Mouse (Mus musculus) adrenal gland, adult 8-10 months (tissue): ENCODE measurements around the gene Gm43517. TPM values are rescaled to one million over a fixed set of nuclear protein-coding genes. Genes with fewer than 3 reads are reported as not detected.

Source experiments
- DNase-seq: peaks from one replicate; pipeline ENCODE4 v3.0.0; 2022
- total RNA-seq, 4 experiments: library from RNA; stranded (reverse); gene quantifications; 2 replicates each; pipeline ENCODE4 v1.2.4; 2022

The Gm43517 gene
- not detected for total RNA-seq

DNA sequence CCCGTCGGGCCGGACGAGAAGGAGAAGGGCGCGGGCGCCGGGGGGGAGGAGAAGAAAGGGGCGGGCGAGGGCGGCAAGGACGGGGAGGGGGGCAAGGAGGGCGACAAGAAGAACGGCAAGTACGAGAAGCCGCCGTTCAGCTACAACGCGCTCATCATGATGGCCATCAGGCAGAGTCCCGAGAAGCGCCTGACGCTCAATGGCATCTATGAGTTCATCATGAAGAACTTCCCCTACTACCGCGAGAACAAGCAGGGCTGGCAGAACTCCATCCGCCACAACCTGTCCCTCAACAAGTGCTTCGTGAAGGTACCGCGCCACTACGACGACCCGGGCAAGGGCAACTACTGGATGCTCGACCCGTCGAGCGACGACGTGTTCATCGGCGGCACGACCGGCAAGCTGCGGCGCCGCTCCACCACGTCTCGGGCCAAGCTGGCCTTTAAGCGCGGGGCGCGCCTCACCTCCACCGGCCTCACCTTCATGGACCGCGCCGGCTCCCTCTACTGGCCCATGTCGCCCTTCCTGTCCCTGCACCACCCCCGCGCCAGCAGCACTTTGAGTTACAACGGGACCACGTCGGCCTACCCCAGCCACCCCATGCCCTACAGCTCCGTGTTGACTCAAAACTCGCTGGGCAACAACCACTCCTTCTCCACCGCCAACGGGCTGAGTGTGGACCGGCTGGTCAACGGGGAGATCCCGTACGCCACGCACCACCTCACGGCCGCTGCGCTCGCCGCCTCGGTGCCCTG is at the start of gene Gm43517:
Gene Gm43517 (plus strand): TSS at position 299 of the 755 bp plus-strand sequence.
- no peak for DNase-seq

DNA sequence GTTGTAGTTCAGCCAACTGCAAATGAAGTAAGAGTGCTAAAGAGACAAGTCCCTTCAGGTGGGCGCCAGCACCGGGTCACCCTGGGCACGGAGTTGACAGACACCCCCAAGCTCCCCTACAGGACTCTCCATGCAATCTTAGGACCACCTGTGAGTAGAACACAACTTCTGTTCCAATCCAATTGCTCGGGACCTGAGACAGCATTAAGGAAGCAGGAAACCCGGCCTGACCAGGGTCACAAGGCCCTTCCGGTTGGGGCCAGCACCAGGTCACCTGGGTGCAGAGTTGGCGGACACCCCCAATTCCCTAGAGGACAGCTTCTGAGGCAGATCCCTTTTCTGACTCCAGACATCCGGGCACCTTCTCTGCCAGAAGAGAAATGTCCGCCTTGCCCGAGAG is 35.3 kb upstream of the Gm43517 start:
- no peak for DNase-seq

DNA sequence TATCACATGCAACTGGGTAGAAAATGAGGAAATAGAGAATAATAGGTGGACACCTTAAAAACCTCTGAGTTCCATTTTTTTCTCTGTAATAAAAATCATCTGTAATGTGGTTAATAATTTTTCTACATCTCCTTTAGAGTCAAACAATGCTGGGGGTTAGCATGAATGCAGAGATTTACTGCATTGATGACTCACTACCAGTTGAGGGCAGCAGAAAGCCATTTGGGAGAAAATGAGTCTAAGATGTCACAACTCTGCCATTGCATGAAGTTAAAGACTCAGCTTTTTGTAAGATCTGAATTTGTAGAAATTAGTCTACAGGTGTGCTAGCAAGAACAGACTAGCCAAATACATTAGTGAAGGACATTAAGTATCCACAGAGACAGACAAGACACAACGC is 16.0 kb upstream of the Gm43517 start:
- no peak for DNase-seq

DNA sequence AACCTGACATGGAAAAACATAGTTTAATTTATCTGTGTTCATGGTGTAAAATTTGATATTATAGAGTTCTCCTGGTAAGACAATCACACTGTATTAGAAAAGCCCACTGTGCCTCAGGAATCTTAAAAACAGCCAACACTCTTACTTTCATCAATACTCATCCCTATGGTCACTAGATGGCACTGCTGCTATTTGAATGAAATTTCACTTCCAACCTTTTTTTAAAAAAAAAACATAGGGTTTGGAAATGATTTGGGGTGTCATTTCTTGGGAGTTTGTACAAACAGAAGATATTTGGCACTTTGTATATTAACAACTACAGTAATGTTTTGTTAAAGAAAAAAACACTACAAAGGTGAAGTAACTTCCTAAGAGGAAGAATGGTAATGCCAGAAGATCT is 12.8 kb upstream of the Gm43517 start:
- no peak for DNase-seq

DNA sequence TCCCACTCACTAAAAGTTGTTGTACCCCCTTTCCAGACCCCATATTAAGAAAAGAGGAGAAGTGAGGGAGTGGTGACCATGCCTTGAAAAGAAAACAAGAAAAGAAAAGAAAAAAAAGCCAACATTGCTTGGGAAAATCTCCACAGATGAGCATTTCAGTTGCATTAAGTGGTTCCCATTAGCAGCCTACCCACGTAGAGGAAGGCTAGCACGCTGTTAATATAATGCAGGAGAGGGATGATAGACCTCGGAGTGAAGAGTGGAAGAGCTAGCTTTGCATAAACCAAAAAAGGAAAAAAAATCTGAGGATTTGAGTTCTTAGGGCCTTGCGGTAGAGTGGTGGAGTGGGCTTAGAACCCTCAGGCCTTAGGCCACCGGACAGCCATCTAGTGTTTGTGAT is 11.8 kb upstream of the Gm43517 start:
- DNase-seq = no peak

DNA sequence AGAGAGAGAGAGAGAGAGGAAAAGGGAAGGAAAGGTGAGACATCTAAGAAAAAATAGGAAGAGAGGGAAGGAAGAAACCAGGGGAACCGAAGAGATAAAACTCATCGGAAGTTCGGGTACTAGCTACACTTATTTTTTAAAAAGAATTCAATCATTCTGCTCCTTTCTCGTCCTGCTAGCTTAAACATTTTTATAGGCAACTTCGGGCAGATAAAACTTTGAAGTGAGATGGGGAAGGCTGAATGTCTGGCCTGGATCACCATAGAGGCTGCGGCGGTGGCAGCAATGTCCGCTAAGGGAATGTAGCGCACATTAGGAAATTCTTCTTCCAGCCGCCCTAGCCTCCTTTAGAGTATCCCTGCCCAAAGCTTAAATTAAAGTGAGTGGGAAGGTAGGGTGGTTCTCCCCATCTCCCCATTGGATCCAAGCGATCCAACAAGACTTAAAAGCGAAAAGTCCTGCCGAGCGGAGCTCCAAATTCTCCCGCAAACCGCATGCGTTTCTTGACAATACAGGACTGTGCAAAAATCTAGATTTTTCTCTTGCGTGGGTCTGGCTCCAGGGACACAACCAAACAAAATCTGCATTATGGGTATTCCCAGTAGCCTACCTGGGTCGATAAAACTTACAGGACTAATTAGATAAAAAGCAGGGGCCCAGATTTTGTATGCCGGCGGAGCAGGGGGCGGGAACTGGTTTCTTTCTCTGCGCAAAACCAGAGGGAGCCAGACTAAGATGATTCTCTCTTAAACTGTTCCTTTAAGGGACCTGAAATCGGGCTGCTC is 11.0 kb upstream of the Gm43517 start:
- DNase-seq = no peak

DNA sequence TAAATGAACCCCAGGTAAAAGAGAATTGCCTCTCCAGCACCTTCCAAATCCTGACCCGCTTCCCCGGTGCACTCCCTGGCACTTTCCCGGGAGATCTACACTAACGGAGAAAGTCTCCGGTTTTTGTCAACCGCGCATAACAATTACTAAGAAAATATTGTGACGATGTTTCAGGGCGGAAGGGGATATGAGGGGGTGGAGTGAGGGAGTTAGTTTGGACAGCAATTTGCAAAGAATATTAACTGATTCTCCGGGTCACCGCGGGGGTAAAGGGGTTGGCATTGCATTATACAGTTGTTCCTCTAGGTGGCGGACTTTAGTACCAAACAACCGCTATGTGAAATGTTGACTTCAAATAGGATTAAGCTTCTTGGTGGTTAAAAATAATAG is 10.4 kb upstream of the Gm43517 start:
- DNase-seq = no peak

DNA sequence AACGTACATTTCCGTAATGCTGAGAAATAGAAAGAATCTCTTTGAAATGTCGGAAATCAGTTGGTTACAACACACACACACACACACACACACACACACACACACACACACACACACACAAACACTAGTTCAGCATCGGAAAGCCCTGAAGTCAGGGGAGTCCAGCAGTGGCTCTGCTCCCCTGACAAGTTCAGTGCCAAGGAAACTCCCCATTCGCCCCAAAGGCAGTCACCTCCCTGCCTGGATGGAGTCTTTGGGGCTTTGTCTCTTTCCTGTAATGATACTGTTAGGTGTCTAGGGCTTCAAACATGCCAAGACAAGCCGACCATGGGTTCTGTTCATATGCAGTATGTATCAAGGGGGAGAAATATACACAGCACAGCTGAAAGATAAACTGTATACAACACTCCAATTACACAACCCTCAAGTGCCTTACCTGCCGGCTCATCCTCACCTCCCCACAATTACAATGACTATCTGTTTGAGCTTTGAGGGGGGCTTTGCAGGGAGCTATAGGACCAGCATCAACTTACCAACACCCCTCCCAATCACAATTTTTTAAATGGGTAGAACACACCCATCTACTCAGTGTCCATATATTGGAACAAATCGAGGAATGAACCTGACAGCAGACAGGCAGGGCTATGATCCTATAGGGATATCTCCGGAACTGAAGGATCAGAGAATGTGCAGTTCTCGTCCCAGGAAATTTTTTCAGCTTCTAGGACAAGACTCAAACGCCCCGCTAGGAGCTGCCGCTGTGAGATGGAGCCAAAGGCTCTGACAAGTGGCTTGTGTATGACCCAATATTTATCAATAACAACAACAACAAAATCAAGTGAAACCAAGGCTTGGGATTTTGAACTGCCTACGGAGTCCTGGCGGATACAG is 9.3 kb upstream of the Gm43517 start:
- no peak for DNase-seq

DNA sequence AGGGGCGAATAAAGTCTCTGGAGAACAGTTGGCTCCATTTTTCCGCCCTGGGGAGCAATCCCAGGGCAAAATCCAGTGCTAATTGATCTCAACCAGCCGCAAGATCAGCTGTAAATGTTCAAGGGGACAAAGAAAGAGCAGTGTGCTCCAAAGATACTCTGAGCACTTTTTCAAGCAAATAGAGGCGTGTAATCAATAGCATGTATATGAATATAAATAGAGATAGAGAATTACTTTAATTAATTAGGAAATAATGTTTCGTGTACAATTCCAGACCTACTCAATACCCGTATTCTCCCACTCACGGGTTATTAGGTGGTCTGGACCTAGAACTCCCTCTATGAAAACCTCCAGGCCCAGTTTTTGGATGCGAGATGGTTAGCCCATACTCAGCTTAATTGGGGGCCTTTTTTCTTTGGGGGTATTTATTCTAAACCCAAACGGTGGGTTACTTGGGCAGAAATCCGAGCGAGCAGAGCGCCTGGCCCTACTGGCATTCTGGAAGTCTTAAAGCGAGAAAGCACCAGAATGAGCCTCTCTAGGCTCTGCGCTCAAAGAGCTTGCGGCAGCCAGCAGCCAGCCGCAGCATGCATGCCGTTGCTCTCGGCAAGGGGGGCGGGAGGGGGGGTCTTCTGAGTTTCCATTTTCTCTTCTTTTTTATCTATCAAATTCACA is 8.5 kb upstream of the Gm43517 start:
- DNase-seq = no peak

DNA sequence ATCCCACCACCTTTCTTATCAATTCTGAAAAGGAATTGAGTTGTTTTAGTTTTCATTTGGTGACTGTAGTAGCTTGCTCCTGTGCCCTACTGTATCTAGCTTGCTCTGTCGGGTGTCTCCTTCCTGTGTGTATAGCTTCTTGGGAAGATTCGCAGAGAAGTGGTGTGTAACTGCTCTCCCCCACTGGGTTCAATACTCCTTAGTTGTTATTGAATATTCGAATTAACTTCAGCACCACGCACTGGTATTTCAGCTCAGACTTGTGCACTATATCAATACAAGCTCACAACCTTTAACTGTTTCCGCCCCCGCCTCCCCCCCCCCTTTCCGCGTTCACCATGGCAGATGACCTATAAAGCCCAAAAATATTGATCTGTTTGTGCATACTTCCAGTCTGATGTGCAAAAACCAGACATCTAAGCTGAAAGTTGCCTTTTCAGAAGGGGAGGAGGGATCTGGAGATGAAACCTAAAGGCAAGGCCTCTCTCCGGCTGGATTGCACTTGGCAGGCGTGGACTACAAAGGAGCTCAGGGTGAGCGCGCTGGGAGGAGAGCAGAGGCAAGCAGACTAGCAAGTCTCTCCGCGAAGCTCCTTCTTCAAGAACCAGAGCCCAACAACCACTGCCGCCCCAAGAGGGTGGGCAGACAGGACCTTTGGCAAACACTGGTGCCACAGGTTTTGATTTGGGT is 7.5 kb upstream of the Gm43517 start:
- DNase-seq = no peak

DNA sequence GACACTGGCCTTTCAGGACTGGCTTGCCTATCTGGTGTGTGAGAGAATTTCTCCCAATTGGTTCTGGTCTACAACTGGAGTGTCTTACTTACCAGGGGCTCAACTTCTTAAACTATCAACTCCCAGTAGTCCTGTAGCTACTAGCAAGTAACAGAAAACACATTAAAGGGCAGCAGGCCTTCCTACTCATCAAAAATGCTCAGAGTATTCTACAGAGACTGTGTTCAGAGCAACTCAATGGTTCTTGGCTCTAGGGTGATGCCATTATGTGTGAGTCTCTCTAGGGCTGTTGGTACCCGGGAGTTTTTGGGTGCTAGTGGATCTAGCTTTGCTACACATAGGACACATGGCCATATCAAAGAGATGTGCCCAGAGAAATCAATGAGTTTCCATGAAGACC is 6.1 kb upstream of the Gm43517 start:
- DNase-seq = no peak

DNA sequence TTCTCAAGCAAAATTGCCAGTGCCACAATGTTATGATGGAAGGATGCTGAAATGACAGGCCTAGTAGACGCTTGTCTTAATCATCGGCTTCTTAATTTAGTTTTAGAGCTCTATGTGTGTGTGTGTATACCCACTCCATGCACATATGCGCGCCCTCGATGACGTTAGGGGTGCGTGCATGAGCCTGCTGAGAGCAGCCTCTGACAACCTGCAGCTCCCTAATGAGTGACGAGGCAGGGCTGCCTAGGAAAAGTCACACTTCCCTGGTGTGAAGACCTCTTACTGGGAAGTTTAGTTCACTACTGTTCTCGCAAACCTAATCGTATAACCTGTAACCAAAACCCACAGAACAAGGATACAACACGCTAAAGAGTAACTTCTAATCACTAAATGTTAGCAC is 5.5 kb upstream of the Gm43517 start:
- DNase-seq = no peak

DNA sequence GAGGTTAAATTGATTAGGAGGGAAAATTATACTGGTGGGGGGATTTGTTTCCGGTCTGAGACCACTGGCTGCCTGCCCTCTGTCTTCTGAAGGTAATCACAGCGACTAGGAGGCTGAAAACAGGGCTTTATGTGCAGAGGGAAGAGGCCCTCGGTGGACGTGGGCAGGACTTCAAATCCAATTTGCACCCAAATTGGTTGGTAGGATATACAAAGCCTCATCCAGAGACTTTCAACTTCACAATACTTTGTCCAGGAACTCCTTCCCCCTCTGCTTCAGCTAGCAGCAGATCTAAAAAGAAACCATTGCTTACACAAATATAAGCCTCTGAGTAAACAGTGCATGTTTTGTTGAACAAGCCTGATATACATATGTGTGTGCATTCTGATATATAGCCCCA is 4.5 kb upstream of the Gm43517 start:
- no peak for DNase-seq

DNA sequence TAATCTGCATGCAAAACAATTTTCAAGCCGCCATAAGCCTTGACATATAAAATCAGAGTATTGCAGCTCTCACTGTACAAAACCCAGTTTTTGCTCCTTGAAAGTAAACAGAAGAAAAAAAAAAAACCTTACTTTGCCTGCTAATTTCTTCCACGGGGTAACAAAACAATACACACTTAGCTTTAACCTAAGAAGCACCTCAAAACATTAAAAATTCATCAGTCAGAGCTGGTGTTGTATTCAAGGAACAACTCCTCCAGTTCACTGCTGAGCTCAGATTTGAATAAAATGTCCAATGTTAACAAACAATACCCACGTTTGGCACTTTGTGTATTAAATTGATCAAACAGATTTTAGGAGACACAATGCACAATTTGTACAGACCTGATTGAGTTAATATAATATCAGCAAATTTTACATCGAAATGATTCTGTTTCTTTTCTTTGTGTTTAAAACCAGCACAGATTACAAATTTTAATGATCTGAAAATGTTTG is 3.9 kb upstream of the Gm43517 start:
- no peak for DNase-seq

DNA sequence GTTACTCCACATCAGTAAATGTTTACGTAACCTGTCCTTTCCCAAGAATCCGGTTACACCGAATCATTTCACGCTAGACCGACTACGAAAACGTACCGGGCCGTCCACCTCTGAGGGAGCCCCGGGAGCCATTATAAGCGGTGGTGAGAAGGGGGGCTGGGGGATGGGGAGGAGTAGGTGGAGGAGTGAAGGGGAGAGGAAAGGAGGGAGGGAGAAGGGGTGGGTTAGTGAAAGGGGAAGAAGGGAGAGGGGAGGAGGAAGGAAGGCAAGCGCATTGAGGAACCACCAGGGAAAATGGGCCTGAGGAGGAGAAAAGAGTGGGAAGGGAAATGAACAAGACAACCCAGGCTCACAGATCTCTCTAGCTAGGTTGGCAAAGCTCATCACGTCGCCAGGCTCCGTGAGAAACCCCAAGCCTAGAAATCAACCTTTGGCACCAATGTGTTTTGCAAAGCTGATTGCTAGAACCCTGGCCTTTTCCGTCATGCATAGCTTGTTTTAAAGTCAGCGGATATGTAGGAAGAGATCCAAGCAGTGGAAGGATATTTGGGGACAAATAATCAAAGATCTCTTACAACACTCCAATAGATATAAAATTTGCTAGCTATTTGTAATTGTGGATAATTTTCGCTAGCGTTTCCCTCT is 3.1 kb upstream of the Gm43517 start:
- DNase-seq = no peak

DNA sequence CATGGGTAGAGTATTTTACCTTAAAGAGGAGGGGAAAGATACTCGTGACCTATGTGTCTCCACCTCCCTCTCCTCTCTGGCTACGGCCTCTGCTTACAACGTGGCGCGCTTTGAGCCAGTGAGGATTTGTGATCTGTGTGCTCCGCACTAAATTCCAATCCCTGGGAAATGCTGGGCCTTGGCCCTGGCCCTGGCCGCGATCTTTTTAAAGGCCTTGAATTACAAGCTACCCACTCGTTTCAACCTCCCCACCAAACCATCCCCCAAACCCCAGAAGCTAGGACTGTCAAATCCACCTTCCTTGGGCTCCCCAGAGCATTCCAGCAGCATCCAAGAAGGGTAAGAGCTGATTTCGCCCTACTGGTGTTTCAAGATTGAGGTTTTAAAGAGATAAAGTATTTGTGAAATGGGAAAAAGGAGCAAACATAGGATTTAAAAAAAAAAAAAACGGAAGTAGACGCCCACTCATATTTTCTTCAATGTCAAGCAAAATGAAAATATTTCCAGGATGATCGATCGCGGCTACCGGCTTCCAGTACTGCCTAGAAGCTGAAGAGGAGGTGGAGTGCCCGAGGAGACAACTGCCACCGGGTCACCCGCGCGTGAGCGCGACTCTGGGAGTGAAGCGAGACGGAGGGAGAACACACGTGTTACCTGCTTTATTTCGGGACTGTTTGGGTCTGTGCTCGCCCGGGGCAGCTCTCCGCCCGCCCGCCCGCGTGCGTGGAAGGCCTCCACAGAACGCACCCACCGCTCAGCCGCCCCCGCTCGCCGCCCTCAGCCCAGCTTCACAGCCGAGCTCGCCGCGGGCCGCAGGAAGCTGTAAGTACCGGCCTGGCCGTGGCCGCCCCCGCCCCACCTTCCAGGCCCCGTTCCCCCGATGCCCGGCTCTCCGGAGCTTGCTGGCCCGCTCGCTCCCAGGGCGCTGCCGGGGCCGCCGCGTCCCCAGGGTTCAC is 2.1 kb upstream of the Gm43517 start, which contains the start of gene Foxg1:
Gene Foxg1 (plus strand): TSS at position 96 of the 956 bp plus-strand sequence.
- DNase-seq = no peak

DNA sequence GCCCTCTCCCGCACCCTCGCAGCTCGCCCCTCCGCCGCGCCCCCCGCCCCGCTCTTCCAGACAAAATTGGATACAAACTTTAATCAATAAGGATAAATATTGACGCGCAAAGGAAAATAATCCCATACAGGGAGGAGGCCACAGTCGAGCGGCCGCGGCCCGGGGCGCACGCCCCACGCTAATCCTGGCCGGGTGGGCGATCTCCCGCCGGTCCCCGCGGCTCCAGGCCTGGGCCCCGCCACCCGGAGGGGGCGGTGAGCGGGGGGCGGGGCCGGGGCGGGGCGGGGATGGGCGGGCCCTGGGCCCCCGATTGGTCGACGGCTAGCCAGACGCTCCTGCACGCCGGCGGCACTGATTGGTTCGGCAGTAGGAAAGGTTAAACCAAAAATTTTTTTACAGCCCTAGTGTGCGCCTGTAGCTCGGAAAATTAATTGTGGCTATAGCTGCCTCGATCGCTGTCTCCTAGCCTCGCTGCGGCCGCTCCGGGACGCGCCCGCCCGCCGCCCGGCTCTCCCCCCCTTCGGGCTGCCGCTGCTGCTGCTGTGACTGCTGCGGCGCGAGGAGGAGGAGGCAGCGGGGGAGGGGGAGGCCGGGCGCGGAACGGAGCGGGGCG is 1.3 kb upstream of the Gm43517 start:
- no peak for DNase-seq

DNA sequence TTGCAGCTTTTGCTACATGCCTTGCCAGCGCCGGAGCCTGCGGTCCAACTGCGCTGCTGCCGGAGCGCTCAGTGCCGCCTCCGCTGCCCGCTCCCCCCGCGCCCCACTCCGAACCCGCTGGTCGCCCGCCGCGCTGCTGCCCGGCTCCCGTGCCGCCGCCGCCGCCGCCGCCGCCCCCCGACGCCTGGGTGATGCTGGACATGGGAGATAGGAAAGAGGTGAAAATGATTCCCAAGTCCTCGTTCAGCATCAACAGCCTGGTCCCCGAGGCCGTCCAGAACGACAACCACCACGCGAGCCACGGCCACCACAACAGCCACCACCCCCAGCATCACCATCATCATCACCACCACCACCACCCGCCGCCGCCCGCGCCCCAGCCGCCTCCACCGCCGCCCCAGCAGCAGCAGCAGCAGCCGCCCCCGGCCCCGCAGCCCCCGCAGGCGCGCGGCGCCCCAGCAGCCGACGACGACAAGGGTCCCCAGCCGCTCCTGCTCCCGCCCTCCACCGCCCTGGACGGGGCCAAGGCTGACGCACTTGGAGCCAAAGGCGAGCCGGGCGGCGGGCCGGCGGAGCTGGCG is 589 bp upstream of the Gm43517 start:
- no peak for DNase-seq

DNA sequence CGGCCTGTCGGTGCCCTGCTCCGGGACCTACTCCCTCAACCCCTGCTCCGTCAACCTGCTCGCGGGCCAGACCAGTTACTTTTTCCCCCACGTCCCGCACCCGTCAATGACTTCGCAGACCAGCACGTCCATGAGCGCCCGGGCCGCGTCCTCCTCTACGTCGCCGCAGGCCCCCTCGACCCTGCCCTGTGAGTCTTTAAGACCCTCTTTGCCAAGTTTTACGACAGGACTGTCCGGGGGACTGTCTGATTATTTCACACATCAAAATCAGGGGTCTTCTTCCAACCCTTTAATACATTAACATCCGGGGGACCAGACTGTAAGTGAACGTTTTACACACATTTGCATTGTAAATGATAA is 637 bp downstream of the Gm43517 start:
- DNase-seq = no peak
